In genomic region chr15:98952751-98953400, GRCm38 (mm10) we compare ENCODE assay signal across 8 mouse cellular contexts. TPM values are rescaled to one million over a fixed set of nuclear protein-coding genes. Genes with fewer than 3 reads are reported as not detected.
DNase-seq lines count a peak whose midpoint lies in the region; ATAC-seq lines count a peak whose summit lies in the region.

No protein-coding gene starts in this region.

- peak; percentile 85 for DNase-seq in cerebellum, adult 9-11 months
- no peak for DNase-seq in cerebellum, adult 8-10 months
- peak; percentile 70 to 83 for DNase-seq in adrenal gland, postnatal 36 days
- peak; percentile 88 for DNase-seq in forelimb bud, embryonic 11.5 days (ENCODE audit: low read depth, low spot score)
- peak; percentile 61 for DNase-seq in liver, embryonic 13.5 days
- DNase-seq in thymus, postnatal 0 days (ENCODE audit: low spot score), result peak; percentile 89

- peaks cover 12% of the 10 kb centered on the region for H3K4me1 ChIP-seq in hindbrain, embryonic 16.5 days (ENCODE audit: control insufficient read depth, insufficient read depth, low read depth, low read length)
- H3K4me1 ChIP-seq in liver, embryonic 13.5 days (replicated peaks), result peaks cover 29% of the 10 kb centered on the region

- WGBS in hindbrain, embryonic 16.5 days, result 0% methylated on average over 34 of the region's 41 CpGs
- under 1% methylated on average over 41 of the region's 41 CpGs for WGBS in liver, embryonic 13.5 days (ENCODE audit: insufficient replicate concordance)

- no peaks in the 10 kb centered on the region for H3K9me3 ChIP-seq in hindbrain, embryonic 16.5 days (ENCODE audit: control insufficient read depth, low read length)
- H3K9me3 ChIP-seq in liver, embryonic 13.5 days (replicated peaks), result no peaks in the 10 kb centered on the region

- H3K36me3 ChIP-seq in hindbrain, embryonic 16.5 days (ENCODE audit: control insufficient read depth, insufficient read depth, low read length), result no peaks in the 10 kb centered on the region
- H3K36me3 ChIP-seq in liver, embryonic 13.5 days, result no peaks in the 10 kb centered on the region

- H3K27me3 ChIP-seq in hindbrain, embryonic 16.5 days (replicated peaks; ENCODE audit: control insufficient read depth, insufficient read depth, low read length), result no peaks in the 10 kb centered on the region
- H3K27me3 ChIP-seq in liver, embryonic 13.5 days, result peaks cover 20% of the 10 kb centered on the region

- ATAC-seq in hindbrain, embryonic 16.5 days, result peak; percentile 41
- ATAC-seq in liver, embryonic 13.5 days (ENCODE audit: low read depth), result peak; percentile 77
- ATAC-seq in monocyte, adult 5-6 weeks (replicated peaks; ENCODE audit: insufficient number of reproducible peaks, low FRiP score, low TSS enrichment, poor library complexity, severe bottlenecking), result peak; percentile 44

- peak overlapping the region; percentile 80 for H3K4me3 ChIP-seq in hindbrain, embryonic 16.5 days (ENCODE audit: low read length)
- H3K4me3 ChIP-seq in liver, embryonic 13.5 days (replicated peaks), result peak overlapping the region; percentile 77

- peak overlapping the region; percentile 16; the same call in 1 of the 2 replicates for H3K4me2 ChIP-seq in hindbrain, embryonic 16.5 days (ENCODE audit: low read length)
- peak overlapping the region; percentile 90 for H3K4me2 ChIP-seq in liver, embryonic 13.5 days

- H3K27ac ChIP-seq in hindbrain, embryonic 16.5 days (ENCODE audit: low read depth, low read length), result peak overlapping the region; percentile 99
- H3K27ac ChIP-seq in liver, embryonic 13.5 days, result peak overlapping the region; percentile 69

- peak overlapping the region; percentile 99 for H3K9ac ChIP-seq in hindbrain, embryonic 16.5 days (ENCODE audit: low read depth, low read length)
- H3K9ac ChIP-seq in liver, embryonic 13.5 days, result peak overlapping the region; percentile 77

RNA-seq across cellular contexts. Expression of gene Gm49450, which starts 0.5 kb away (rescaled TPM):
- not detected for total RNA-seq in adrenal gland, postnatal 36 days (2021)
- polyA plus RNA-seq in hindbrain, embryonic 16.5 days (2015; fragmentation: Nextera tagmentation; extraction: Ambion mirVana), result not detected in 2 replicates
- not detected in 2 replicates for polyA plus RNA-seq in liver, embryonic 13.5 days (2015; fragmentation: Nextera tagmentation; extraction: Ambion mirVana)
- 12.2 to 56.4 TPM in 2 of 3 replicates, not detected in the other for total RNA-seq in monocyte, adult 5-6 weeks (2017)
- polyA plus RNA-seq in thymus, postnatal 0 days (2015; fragmentation: Nextera tagmentation; extraction: Ambion mirVana), result not detected in 2 replicates

RNA-seq across cellular contexts. Expression of gene Tuba1a, which starts 0.6 kb away (rescaled TPM):
- total RNA-seq in adrenal gland, postnatal 36 days (2021), result 100 to 1,000 TPM in 1 of 2 experiments, 10 to 100 TPM in 1; 87.9 to 123 TPM
- polyA plus RNA-seq in hindbrain, embryonic 16.5 days (2015; fragmentation: Nextera tagmentation; extraction: Ambion mirVana), result 15,480 and 15,543 TPM in 2 replicates
- polyA plus RNA-seq in liver, embryonic 13.5 days (2015; fragmentation: Nextera tagmentation; extraction: Ambion mirVana), result 109 TPM in 2 replicates
- total RNA-seq in monocyte, adult 5-6 weeks (2017), result 79.8 to 96.7 TPM (median 88.2 TPM) in 3 replicates
- polyA plus RNA-seq in thymus, postnatal 0 days (2015; fragmentation: Nextera tagmentation; extraction: Ambion mirVana), result 227 and 236 TPM in 2 replicates

RNA-seq across cellular contexts. Expression of gene Tuba1b, which starts 18.5 kb away (rescaled TPM):
- 100 to 1,000 TPM; 252 to 276 TPM for total RNA-seq in adrenal gland, postnatal 36 days (2021)
- 1,672 and 1,683 TPM in 2 replicates for polyA plus RNA-seq in hindbrain, embryonic 16.5 days (2015; fragmentation: Nextera tagmentation; extraction: Ambion mirVana)
- polyA plus RNA-seq in liver, embryonic 13.5 days (2015; fragmentation: Nextera tagmentation; extraction: Ambion mirVana), result 1,202 and 1,287 TPM in 2 replicates
- total RNA-seq in monocyte, adult 5-6 weeks (2017), result 86.5 to 154 TPM (median 137 TPM) in 3 replicates
- polyA plus RNA-seq in thymus, postnatal 0 days (2015; fragmentation: Nextera tagmentation; extraction: Ambion mirVana), result 1,370 and 1,449 TPM in 2 replicates

RNA-seq across cellular contexts. Expression of gene Lmbr1l, which starts 34.8 kb away (rescaled TPM):
- 10 to 100 TPM; 14.0 to 15.5 TPM for total RNA-seq in adrenal gland, postnatal 36 days (2021)
- 25.9 and 27.0 TPM in 2 replicates for polyA plus RNA-seq in hindbrain, embryonic 16.5 days (2015; fragmentation: Nextera tagmentation; extraction: Ambion mirVana)
- polyA plus RNA-seq in liver, embryonic 13.5 days (2015; fragmentation: Nextera tagmentation; extraction: Ambion mirVana), result 3.2 and 3.9 TPM in 2 replicates
- total RNA-seq in monocyte, adult 5-6 weeks (2017), result 54.7 to 97.4 TPM (median 92.2 TPM) in 3 replicates
- 27.8 and 31.9 TPM in 2 replicates for polyA plus RNA-seq in thymus, postnatal 0 days (2015; fragmentation: Nextera tagmentation; extraction: Ambion mirVana)

RNA-seq across cellular contexts. Expression of gene Dhh, which starts 54.5 kb away (rescaled TPM):
- 1 to 10 TPM; 2.2 to 3.0 TPM for total RNA-seq in adrenal gland, postnatal 36 days (2021)
- 1.3 and 2.1 TPM in 2 replicates for polyA plus RNA-seq in hindbrain, embryonic 16.5 days (2015; fragmentation: Nextera tagmentation; extraction: Ambion mirVana)
- 0.12 and 0.16 TPM in 2 replicates for polyA plus RNA-seq in liver, embryonic 13.5 days (2015; fragmentation: Nextera tagmentation; extraction: Ambion mirVana)
- total RNA-seq in monocyte, adult 5-6 weeks (2017), result 0.19 TPM in 1 of 3 replicates, not detected in the others
- 0.78 and 0.85 TPM in 2 replicates for polyA plus RNA-seq in thymus, postnatal 0 days (2015; fragmentation: Nextera tagmentation; extraction: Ambion mirVana)

Comparison
In these comparisons a context has a peak if more than half of its experiments do, and no peak if none do; other contexts are left out.
1. RNA of gene Tuba1a, which starts 0.6 kb away (polyA plus RNA-seq): 15,480 to 15,543 TPM in hindbrain, embryonic 16.5 days; 227 to 236 TPM in thymus, postnatal 0 days and 109 TPM in liver, embryonic 13.5 days; every median in the first group is over 10 times any median in the second.
2. Peak in every context shown above with its lines, with median percentiles within 50 percentile points of each other: ATAC-seq.